Mouse (Mus musculus): ENCODE results near the gene Nbl1. TPM values are rescaled to one million over a fixed set of nuclear protein-coding genes. Genes with fewer than 3 reads are reported as not detected.

Nbl1 gene
- polyA plus RNA-seq, 1 experiment from 2014 or later = 53.6 TPM

GRCm38 (mm10) chr4:139088982-139089671 is 3.7 kb downstream of the Nbl1 start:
- peaks cover 5% of the 10 kb centered on the region for H3K4me1 ChIP-seq (replicated peaks; ENCODE audit: control insufficient read depth, insufficient read depth)
- H3K4me2 ChIP-seq (replicated peaks; ENCODE audit: low read depth) = no peak overlapping the region
- no peak overlapping the region for H3K4me3 ChIP-seq (ENCODE audit: low read depth, low read length)
- TF ChIP-seq CTCF (IDR thresholded peaks at IDR 0.05; ENCODE audit: low read depth) = no peak
- no peak for TF ChIP-seq EP300 (optimal IDR thresholded peaks at IDR 0.05)
- no peaks in the 10 kb centered on the region for H3K27me3 ChIP-seq (ENCODE audit: control insufficient read depth, insufficient read depth, low read length)
- H3K27ac ChIP-seq (replicated peaks) = no peak overlapping the region
- no peak for ATAC-seq (ENCODE audit: low FRiP score, low TSS enrichment)
- 69% methylated on average over 9 of the region's 9 CpGs for WGBS
- H3K9ac ChIP-seq (ENCODE audit: low read length) = no peak overlapping the region
- peaks cover 6% of the 10 kb centered on the region for H3K36me3 ChIP-seq (ENCODE audit: control insufficient read depth, insufficient read depth, low read length)
- H3K9me3 ChIP-seq (ENCODE audit: control insufficient read depth, low read length) = no peaks in the 10 kb centered on the region
- DNase-seq (ENCODE audit: low spot score) = peak; percentile 42

GRCm38 (mm10) chr4:139086984-139087383 is 5.8 kb downstream of the Nbl1 start:
- peaks cover 6% of the 10 kb centered on the region for H3K36me3 ChIP-seq (ENCODE audit: control insufficient read depth, insufficient read depth, low read length)
- no peak for DNase-seq (ENCODE audit: low spot score)
- H3K4me1 ChIP-seq (replicated peaks; ENCODE audit: control insufficient read depth, insufficient read depth) = peaks cover 5% of the 10 kb centered on the region
- no peaks in the 10 kb centered on the region for H3K9me3 ChIP-seq (ENCODE audit: control insufficient read depth, low read length)
- TF ChIP-seq CTCF (IDR thresholded peaks at IDR 0.05; ENCODE audit: low read depth) = no peak
- no peak for TF ChIP-seq EP300 (optimal IDR thresholded peaks at IDR 0.05)
- no peak overlapping the region for H3K4me2 ChIP-seq (replicated peaks; ENCODE audit: low read depth)
- no peak overlapping the region for H3K4me3 ChIP-seq (ENCODE audit: low read depth, low read length)
- ATAC-seq (ENCODE audit: low FRiP score, low TSS enrichment) = no peak
- H3K27me3 ChIP-seq (ENCODE audit: control insufficient read depth, insufficient read depth, low read length) = no peaks in the 10 kb centered on the region
- no peak overlapping the region for H3K27ac ChIP-seq (replicated peaks)
- WGBS = 73% methylated on average over 4 of the region's 4 CpGs
- no peak overlapping the region for H3K9ac ChIP-seq (ENCODE audit: low read length)

- TF ChIP-seq CTCF (IDR thresholded peaks at IDR 0.05; ENCODE audit: low read depth) (peak; percentile 95), EP300 (optimal IDR thresholded peaks at IDR 0.05) (no peak)
- H3K4me1 ChIP-seq (replicated peaks; ENCODE audit: control insufficient read depth, insufficient read depth) = peaks cover 4% of the 10 kb centered on the region
- no peak overlapping the region for H3K4me2 ChIP-seq (replicated peaks; ENCODE audit: low read depth)
- no peak overlapping the region for H3K4me3 ChIP-seq (ENCODE audit: low read depth, low read length)
- no peak overlapping the region for H3K9ac ChIP-seq (ENCODE audit: low read length)
- 13% methylated on average over 5 of the region's 5 CpGs for WGBS
- peak; percentile 82 for DNase-seq (ENCODE audit: low spot score)
- H3K27ac ChIP-seq (replicated peaks) = no peak overlapping the region
- no peaks in the 10 kb centered on the region for H3K9me3 ChIP-seq (ENCODE audit: control insufficient read depth, low read length)
- H3K36me3 ChIP-seq (ENCODE audit: control insufficient read depth, insufficient read depth, low read length) = peaks cover 6% of the 10 kb centered on the region
- 0 out of 2 replicates have a peak, but pooled peaks have one; percentile 20 for ATAC-seq (ENCODE audit: low FRiP score, low TSS enrichment)
- H3K27me3 ChIP-seq (ENCODE audit: control insufficient read depth, insufficient read depth, low read length) = no peaks in the 10 kb centered on the region
These were observed 6.8 kb downstream of the Nbl1 start for GRCm38 (mm10) chr4:139086037-139086436.

GRCm38 (mm10) chr4:139085337-139085736 is 7.5 kb downstream of the Nbl1 start:
- Histone ChIP-seq H3K9ac (ENCODE audit: low read length) (no peak overlapping the region), H3K27me3 (ENCODE audit: control insufficient read depth, insufficient read depth, low read length) (no peaks in the 10 kb centered on the region), H3K36me3 (ENCODE audit: control insufficient read depth, insufficient read depth, low read length) (peaks cover 6% of the 10 kb centered on the region), H3K4me2 (replicated peaks; ENCODE audit: low read depth) (no peak overlapping the region), H3K27ac (replicated peaks) (no peak overlapping the region), H3K9me3 (ENCODE audit: control insufficient read depth, low read length) (no peaks in the 10 kb centered on the region), H3K4me3 (ENCODE audit: low read depth, low read length) (no peak overlapping the region), H3K4me1 (replicated peaks; ENCODE audit: control insufficient read depth, insufficient read depth) (no peaks in the 10 kb centered on the region; the same call in 1 of the 2 replicates)
- DNase-seq (ENCODE audit: low spot score) (no peak), ATAC-seq (ENCODE audit: low FRiP score, low TSS enrichment) (no peak)
- no peak for TF ChIP-seq EP300 (optimal IDR thresholded peaks at IDR 0.05)
- no peak for TF ChIP-seq CTCF (IDR thresholded peaks at IDR 0.05; ENCODE audit: low read depth)
- WGBS = 75% methylated on average over 11 of the region's 11 CpGs

GRCm38 (mm10) chr4:139082790-139083564 is 9.8 kb downstream of the Nbl1 start:
- no peak overlapping the region for H3K4me2 ChIP-seq (replicated peaks; ENCODE audit: low read depth)
- no peak overlapping the region for H3K9ac ChIP-seq (ENCODE audit: low read length)

More at GRCm38 (mm10) chr4:139082790-139083564, 9.8 kb downstream of the Nbl1 start:
- TF ChIP-seq EP300 (optimal IDR thresholded peaks at IDR 0.05) (no peak), CTCF (IDR thresholded peaks at IDR 0.05; ENCODE audit: low read depth) (no peak)
- DNase-seq (ENCODE audit: low spot score) = no peak
- Histone ChIP-seq H3K27ac (replicated peaks) (no peak overlapping the region), H3K4me3 (ENCODE audit: low read depth, low read length) (no peak overlapping the region), H3K27me3 (ENCODE audit: control insufficient read depth, insufficient read depth, low read length) (no peaks in the 10 kb centered on the region), H3K36me3 (ENCODE audit: control insufficient read depth, insufficient read depth, low read length) (peaks cover 6% of the 10 kb centered on the region), H3K9me3 (ENCODE audit: control insufficient read depth, low read length) (no peaks in the 10 kb centered on the region), H3K4me1 (replicated peaks; ENCODE audit: control insufficient read depth, insufficient read depth) (no peaks in the 10 kb centered on the region)
- WGBS = 20% methylated on average over 11 of the region's 12 CpGs
- no peak; the same call in 1 of the 2 replicates for ATAC-seq (ENCODE audit: low FRiP score, low TSS enrichment)
